18 mouse cellular contexts compared by ENCODE assay signal in the genomic region with DNA sequence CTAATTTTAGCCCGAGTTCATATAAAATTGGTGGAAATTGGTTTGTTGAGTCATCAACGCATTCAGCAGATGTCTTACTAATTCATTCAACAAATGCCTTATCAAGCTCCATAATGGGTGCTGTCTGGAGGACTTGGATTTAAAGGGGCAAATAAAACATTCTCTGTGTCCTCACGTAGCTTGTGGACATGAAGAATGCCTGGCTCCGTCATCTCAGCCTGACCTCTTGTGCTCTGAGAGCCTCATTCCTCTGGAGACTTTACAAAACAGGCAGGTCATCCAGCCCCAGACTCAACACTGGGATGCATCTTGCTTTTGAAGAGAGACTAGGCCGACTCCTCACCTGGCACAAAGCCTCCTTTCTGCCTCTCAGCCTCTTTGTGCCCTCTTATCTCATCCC.
A peak's percentile ranks its signal among the peaks of the same experiment; 100 is the strongest.
DNase-seq lines count a peak whose midpoint lies in the region; ATAC-seq lines count a peak whose summit lies in the region.
"Had no signal": no experiment of that assay in that cellular context is flagged by ENCODE, and none has a peak within 500 bp of the region (broad histone marks: within the 10 kb centered on the region; RNA-seq: fewer than 3 reads in every experiment).

No protein-coding gene starts in this region.

- no peak overlapping the region for H3K27ac ChIP-seq in midbrain, embryonic 11.5 days (ENCODE audit: low read depth, low read length)
- no peak overlapping the region for H3K27ac ChIP-seq in midbrain, embryonic 13.5 days
- H3K27ac ChIP-seq in brown adipose tissue, adult 24 weeks (replicated peaks; ENCODE audit: low read depth, low read length): peak overlapping the region; percentile 89
- H3K27ac ChIP-seq: embryonic facial prominence, embryonic 12.5 days; forebrain, embryonic 13.5 days; forebrain, embryonic 15.5 days had no signal

- H3K9me3 ChIP-seq in midbrain, embryonic 11.5 days (ENCODE audit: control insufficient read depth, low read length): no peaks in the 10 kb centered on the region
- H3K9me3 ChIP-seq in midbrain, embryonic 13.5 days: no peaks in the 10 kb centered on the region
- H3K9me3 ChIP-seq: embryonic facial prominence, embryonic 10.5 days; embryonic facial prominence, embryonic 12.5 days; forebrain, embryonic 13.5 days; forebrain, embryonic 15.5 days had no signal

- no peak for ATAC-seq in midbrain, embryonic 11.5 days (ENCODE audit: low FRiP score)
- no peak for ATAC-seq in midbrain, embryonic 13.5 days
- ATAC-seq: forebrain, embryonic 13.5 days; forebrain, embryonic 15.5 days had no signal

- DNase-seq in heart, adult 11 months: peak; percentile 89
- no peak for DNase-seq in heart, adult 8-10 months (ENCODE audit: low spot score)
- DNase-seq in midbrain, embryonic 11.5 days (ENCODE audit: low spot score, missing footprints): peak; percentile 41
- DNase-seq in adrenal gland, adult 8-10 months: no peak
- DNase-seq: adrenal gland, adult 2 months; adrenal gland, postnatal 14 days; adrenal gland, postnatal 36 days; cerebellum, adult 11-12 months; cerebellum, adult 2 months; cerebellum, adult 9-10 months; cerebellum, postnatal 10 days; cerebellum, postnatal 25 days had no signal

- H3K36me3 ChIP-seq in midbrain, embryonic 11.5 days (ENCODE audit: control insufficient read depth, insufficient read depth, low read length): no peaks in the 10 kb centered on the region
- no peaks in the 10 kb centered on the region for H3K36me3 ChIP-seq in midbrain, embryonic 13.5 days
- H3K36me3 ChIP-seq: embryonic facial prominence, embryonic 10.5 days; embryonic facial prominence, embryonic 12.5 days; forebrain, embryonic 15.5 days had no signal

- H3K4me3 ChIP-seq in midbrain, embryonic 11.5 days (ENCODE audit: low read depth, low read length): no peak overlapping the region
- H3K4me3 ChIP-seq in midbrain, embryonic 13.5 days (replicated peaks): no peak overlapping the region
- H3K4me3 ChIP-seq in brown adipose tissue, adult 24 weeks (ENCODE audit: insufficient read depth, low read depth, low read length): no peak overlapping the region
- H3K4me3 ChIP-seq: embryonic facial prominence, embryonic 10.5 days; embryonic facial prominence, embryonic 12.5 days; forebrain, embryonic 13.5 days; forebrain, embryonic 15.5 days had no signal

- H3K4me2 ChIP-seq in midbrain, embryonic 11.5 days: no peak overlapping the region
- no peak overlapping the region for H3K4me2 ChIP-seq in midbrain, embryonic 13.5 days (replicated peaks)
- H3K4me2 ChIP-seq: embryonic facial prominence, embryonic 12.5 days; forebrain, embryonic 13.5 days; forebrain, embryonic 15.5 days had no signal

- 93% methylated on average over 5 of the region's 5 CpGs for WGBS in midbrain, embryonic 11.5 days
- WGBS in midbrain, embryonic 13.5 days: 92% methylated on average over 5 of the region's 5 CpGs

- H3K4me1 ChIP-seq in midbrain, embryonic 11.5 days (ENCODE audit: control insufficient read depth, insufficient read depth, low read length): no peaks in the 10 kb centered on the region
- no peaks in the 10 kb centered on the region for H3K4me1 ChIP-seq in midbrain, embryonic 13.5 days (replicated peaks)
- peaks cover 31% of the 10 kb centered on the region for H3K4me1 ChIP-seq in brown adipose tissue, adult 24 weeks (ENCODE audit: control insufficient read depth, insufficient read depth, insufficient read length, low read length)
- H3K4me1 ChIP-seq: forebrain, embryonic 13.5 days; forebrain, embryonic 15.5 days had no signal

- H3K27me3 ChIP-seq in midbrain, embryonic 11.5 days (ENCODE audit: control insufficient read depth, insufficient read depth, low read length): no peaks in the 10 kb centered on the region
- no peaks in the 10 kb centered on the region for H3K27me3 ChIP-seq in midbrain, embryonic 13.5 days
- H3K27me3 ChIP-seq: embryonic facial prominence, embryonic 12.5 days; forebrain, embryonic 13.5 days; forebrain, embryonic 15.5 days had no signal

- no peak overlapping the region for H3K9ac ChIP-seq in midbrain, embryonic 11.5 days (ENCODE audit: low read length)
- no peak overlapping the region for H3K9ac ChIP-seq in midbrain, embryonic 13.5 days (replicated peaks)
- H3K9ac ChIP-seq: embryonic facial prominence, embryonic 12.5 days; forebrain, embryonic 13.5 days; forebrain, embryonic 15.5 days had no signal

Comparison
In these comparisons a context has a peak if more than half of its experiments do, and no peak if none do; other contexts are left out.
1. DNase-seq: peak in heart, adult 11 months (single experiment) and midbrain, embryonic 11.5 days (single experiment); none in heart, adult 8-10 months (single experiment) and adrenal gland, adult 8-10 months (single experiment).